Mouse (Mus musculus) ES-CJ7 (cell line): ENCODE measurements at regions not wholly inside any gene's neighbourhood (a gene's known extent, or its start where the extent isn't known, plus 50 kb on each side); places are given as distances from the start of the nearest gene placed in this dataset.

Source experiments
- DNase-seq: peaks from one replicate; pipeline ENCODE4 v3.0.0; 2011; ENCODE audit warnings: low read depth, low spot score

- no peak for DNase-seq
Measured at GRCm38 (mm10) chr15:31173309-31174115, 50.6 kb upstream of the Dap start.
